Mouse (Mus musculus): ENCODE data around the gene Rpl13. TPM values are rescaled to one million over a fixed set of nuclear protein-coding genes. Genes with fewer than 3 reads are reported as not detected.

Gene Rpl13
- polyA plus RNA-seq, 1 experiment from 2014 or later: 1,349 TPM

DNA sequence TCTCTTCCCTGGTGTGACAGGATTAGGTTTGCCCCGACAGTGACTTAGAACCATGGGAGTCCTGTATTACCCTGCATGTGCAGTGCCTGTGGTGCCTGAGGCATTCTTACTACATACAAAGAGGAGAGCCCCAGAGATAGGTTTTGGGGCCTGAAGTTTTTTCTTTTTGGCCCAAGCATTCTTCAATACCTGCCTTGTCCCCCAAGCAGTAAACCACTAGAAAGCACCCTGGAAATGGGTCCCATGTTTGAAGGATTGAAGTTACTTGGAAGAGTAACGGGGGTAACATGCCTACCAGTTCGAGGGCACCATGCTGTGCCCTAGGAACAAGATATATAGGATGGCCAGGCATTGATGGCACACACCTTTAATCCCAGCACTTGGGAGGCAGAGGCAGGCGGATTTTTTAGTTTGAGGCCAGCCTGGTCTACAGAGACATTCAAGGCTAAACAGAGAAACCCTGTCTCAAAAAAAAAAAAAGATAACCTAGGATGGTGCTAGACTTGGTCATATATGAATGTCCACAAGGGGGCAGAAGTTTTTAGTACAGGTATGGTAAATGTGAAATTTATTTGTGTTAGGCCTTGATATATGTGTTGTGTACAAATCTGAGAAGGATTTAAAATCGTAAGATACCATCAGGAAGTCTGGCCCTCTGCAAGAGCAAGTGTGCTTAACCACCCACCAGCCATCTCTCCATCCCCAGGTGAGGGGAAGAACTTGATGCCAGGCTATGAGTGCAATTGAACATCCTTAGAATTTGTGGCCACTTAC is 3.6 kb downstream of the Rpl13 start:
- no peak for ATAC-seq (ENCODE audit: low FRiP score, low TSS enrichment)

DNA sequence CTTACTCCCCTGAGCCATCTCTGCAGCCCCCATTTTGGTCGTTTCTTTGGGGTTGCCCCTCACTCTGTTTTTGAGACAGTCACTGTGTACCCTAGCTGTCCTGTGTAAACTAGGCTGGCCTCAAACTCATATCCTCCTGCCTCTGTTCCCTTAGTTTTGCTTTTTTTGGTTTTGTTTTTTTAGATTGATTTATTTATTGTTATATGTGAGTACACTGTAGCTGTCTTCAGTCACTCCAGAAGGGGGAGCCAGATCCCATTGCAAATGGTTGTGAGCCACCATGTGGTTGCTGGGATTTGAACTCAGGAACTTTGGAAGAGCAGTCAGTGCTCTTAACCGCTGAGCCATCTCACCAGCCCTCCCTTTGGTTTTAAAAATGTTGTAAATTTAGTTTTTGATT is 4.4 kb downstream of the Rpl13 start:
- peaks cover 16% of the 10 kb centered on the region for H3K4me1 ChIP-seq (ENCODE audit: insufficient read depth, low read length)
- no peak overlapping the region for H3K27ac ChIP-seq (ENCODE audit: low read length)
- H3K27me3 ChIP-seq (ENCODE audit: insufficient read depth, low read length): no peaks in the 10 kb centered on the region
- no peak overlapping the region for H3K4me3 ChIP-seq (ENCODE audit: low read length)
- no peaks in the 10 kb centered on the region for H3K9me3 ChIP-seq (ENCODE audit: low read length)
- no peak overlapping the region for H3K4me2 ChIP-seq (replicated peaks; ENCODE audit: low read depth, low read length)
- 57% methylated on average over 2 of the region's 2 CpGs for WGBS
- peaks cover 28% of the 10 kb centered on the region for H3K36me3 ChIP-seq (ENCODE audit: insufficient read depth, low read length)
- no peak overlapping the region for H3K9ac ChIP-seq (replicated peaks; ENCODE audit: low read length)
- ATAC-seq (ENCODE audit: low FRiP score, low TSS enrichment): no peak

More for the DNA sequence above, 3.6 kb downstream of the Rpl13 start:
- 68% methylated on average over 5 of the region's 5 CpGs for WGBS
- peaks cover 17% of the 10 kb centered on the region for H3K4me1 ChIP-seq (ENCODE audit: insufficient read depth, low read length)
- H3K9ac ChIP-seq (replicated peaks; ENCODE audit: low read length): no peak overlapping the region
- H3K27ac ChIP-seq (ENCODE audit: low read length): no peak overlapping the region
- H3K27me3 ChIP-seq (ENCODE audit: insufficient read depth, low read length): no peaks in the 10 kb centered on the region
- H3K36me3 ChIP-seq (ENCODE audit: insufficient read depth, low read length): peaks cover 28% of the 10 kb centered on the region
- no peak overlapping the region for H3K4me3 ChIP-seq (ENCODE audit: low read length)
- H3K9me3 ChIP-seq (ENCODE audit: low read length): no peaks in the 10 kb centered on the region
- H3K4me2 ChIP-seq (replicated peaks; ENCODE audit: low read depth, low read length): no peak overlapping the region

DNA sequence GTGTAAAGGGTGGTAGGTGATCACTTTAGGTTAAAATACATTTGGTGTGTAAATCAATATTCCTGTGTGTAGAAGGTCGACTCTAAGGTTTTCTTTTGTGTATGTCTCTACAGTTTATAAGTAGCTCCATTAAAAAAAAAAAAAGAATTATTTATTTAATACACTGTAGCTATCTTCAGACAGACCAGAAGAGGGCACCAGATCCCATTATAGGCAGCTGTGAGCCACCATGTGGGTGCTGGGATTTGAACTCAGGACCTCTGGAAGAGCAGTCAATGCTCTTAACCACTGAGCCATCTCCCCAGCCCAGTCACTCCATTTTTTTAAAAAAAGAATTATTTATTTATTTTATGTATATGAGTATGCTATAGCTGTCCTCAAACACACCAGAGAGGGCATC is 5.9 kb downstream of the Rpl13 start:
- no peaks in the 10 kb centered on the region for H3K27me3 ChIP-seq (ENCODE audit: insufficient read depth, low read length)

DNA sequence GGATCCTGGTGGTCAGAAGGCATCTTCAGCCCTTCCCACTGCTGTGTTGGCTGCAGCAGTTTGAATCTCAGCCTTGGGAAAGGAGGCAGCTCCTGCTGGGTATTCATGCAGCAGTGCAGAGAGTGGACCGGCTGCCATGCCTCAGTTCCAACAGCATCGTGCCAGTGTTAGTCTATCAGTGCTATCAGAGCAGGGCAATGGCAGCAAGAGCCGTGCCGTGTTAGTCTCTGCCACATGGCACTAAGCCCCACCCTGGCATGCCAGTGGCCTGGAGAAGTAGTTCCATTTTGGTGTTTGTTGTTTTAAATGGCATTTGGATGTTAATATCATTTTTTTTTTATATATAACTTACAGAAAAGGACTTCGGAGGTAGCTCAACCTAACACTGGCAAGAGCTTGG is 6.8 kb downstream of the Rpl13 start:
- no peak overlapping the region for H3K4me3 ChIP-seq (ENCODE audit: low read length)
- 92% methylated on average over 5 of the region's 5 CpGs for WGBS
- no peaks in the 10 kb centered on the region for H3K9me3 ChIP-seq (ENCODE audit: low read length)
- H3K27ac ChIP-seq (ENCODE audit: low read length): no peak overlapping the region
- H3K4me1 ChIP-seq (ENCODE audit: insufficient read depth, low read length): peaks cover 5% of the 10 kb centered on the region
- H3K9ac ChIP-seq (replicated peaks; ENCODE audit: low read length): no peak overlapping the region
- no peak overlapping the region for H3K4me2 ChIP-seq (replicated peaks; ENCODE audit: low read depth, low read length)
- H3K36me3 ChIP-seq (ENCODE audit: insufficient read depth, low read length): peaks cover 19% of the 10 kb centered on the region
- no peak for ATAC-seq (ENCODE audit: low FRiP score, low TSS enrichment)
- H3K27me3 ChIP-seq (ENCODE audit: insufficient read depth, low read length): no peaks in the 10 kb centered on the region

More for the DNA sequence above, 5.9 kb downstream of the Rpl13 start:
- Histone ChIP-seq H3K9me3 (ENCODE audit: low read length) (no peaks in the 10 kb centered on the region), H3K36me3 (ENCODE audit: insufficient read depth, low read length) (peaks cover 28% of the 10 kb centered on the region), H3K4me1 (ENCODE audit: insufficient read depth, low read length) (peaks cover 12% of the 10 kb centered on the region), H3K4me3 (ENCODE audit: low read length) (no peak overlapping the region), H3K9ac (replicated peaks; ENCODE audit: low read length) (no peak overlapping the region), H3K4me2 (replicated peaks; ENCODE audit: low read depth, low read length) (no peak overlapping the region), H3K27ac (ENCODE audit: low read length) (no peak overlapping the region)
- ATAC-seq (ENCODE audit: low FRiP score, low TSS enrichment): no peak
- WGBS: 68% methylated on average over 1 of the region's 1 CpGs

DNA sequence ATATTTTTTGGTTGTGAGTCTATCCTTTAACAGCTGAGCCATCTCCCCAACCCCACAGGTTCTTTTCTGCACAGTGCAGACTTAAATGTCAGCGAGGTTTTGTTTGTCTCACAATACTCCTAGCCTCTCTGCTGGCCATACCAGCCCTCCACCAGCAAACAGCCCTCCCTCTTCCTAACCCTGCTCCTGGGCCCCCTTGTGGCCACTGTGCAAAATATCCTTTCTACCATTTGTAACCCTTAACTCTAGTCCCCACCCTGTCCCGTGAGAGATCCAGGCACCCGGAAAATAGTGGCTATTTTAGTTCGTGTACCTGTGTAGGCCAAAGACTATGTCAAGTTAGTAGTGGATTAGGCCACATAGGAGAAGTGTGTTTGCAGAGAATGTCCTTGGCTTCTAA is 8.5 kb downstream of the Rpl13 start:
- H3K9me3 ChIP-seq (ENCODE audit: low read length): no peaks in the 10 kb centered on the region
- H3K4me2 ChIP-seq (replicated peaks; ENCODE audit: low read depth, low read length): no peak overlapping the region
- H3K4me3 ChIP-seq (ENCODE audit: low read length): no peak overlapping the region
- peaks cover 1% of the 10 kb centered on the region for H3K27me3 ChIP-seq (ENCODE audit: insufficient read depth, low read length)
- peaks cover 2% of the 10 kb centered on the region for H3K36me3 ChIP-seq (ENCODE audit: insufficient read depth, low read length)
- 14% methylated on average over 4 of the region's 4 CpGs for WGBS
- H3K27ac ChIP-seq (ENCODE audit: low read length): no peak overlapping the region
- no peaks in the 10 kb centered on the region for H3K4me1 ChIP-seq (ENCODE audit: insufficient read depth, low read length)
- ATAC-seq (ENCODE audit: low FRiP score, low TSS enrichment): peak; percentile 55; the same call in 1 of the 2 replicates
- H3K9ac ChIP-seq (replicated peaks; ENCODE audit: low read length): no peak overlapping the region

DNA sequence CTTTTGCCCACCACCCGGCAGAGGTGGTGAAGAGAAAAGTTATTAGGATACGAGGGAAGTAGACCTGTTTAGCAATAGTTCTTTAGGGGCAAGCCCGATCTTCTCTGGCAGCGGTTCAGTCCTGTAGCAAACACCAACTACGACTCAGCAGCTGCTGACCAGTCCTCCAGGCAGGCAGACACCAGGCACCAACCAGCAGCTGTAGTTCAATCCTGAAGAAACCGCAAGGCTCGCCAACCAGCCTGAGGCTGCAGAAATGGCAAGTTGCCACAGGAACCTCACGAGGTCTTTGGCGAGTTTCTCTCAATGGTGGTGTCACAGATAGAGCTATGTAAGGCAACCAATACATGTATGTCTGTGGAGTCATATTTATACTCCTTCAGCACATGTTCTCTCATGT is 10.7 kb downstream of the Rpl13 start:
- Histone ChIP-seq H3K9me3 (ENCODE audit: low read length) (no peaks in the 10 kb centered on the region), H3K27me3 (ENCODE audit: insufficient read depth, low read length) (peaks cover 24% of the 10 kb centered on the region), H3K4me3 (ENCODE audit: low read length) (no peak overlapping the region), H3K27ac (ENCODE audit: low read length) (no peak overlapping the region), H3K4me2 (replicated peaks; ENCODE audit: low read depth, low read length) (no peak overlapping the region), H3K9ac (replicated peaks; ENCODE audit: low read length) (no peak overlapping the region), H3K4me1 (ENCODE audit: insufficient read depth, low read length) (peaks cover 16% of the 10 kb centered on the region), H3K36me3 (ENCODE audit: insufficient read depth, low read length) (no peaks in the 10 kb centered on the region)
- 82% methylated on average over 9 of the region's 9 CpGs for WGBS
- ATAC-seq (ENCODE audit: low FRiP score, low TSS enrichment): no peak

DNA sequence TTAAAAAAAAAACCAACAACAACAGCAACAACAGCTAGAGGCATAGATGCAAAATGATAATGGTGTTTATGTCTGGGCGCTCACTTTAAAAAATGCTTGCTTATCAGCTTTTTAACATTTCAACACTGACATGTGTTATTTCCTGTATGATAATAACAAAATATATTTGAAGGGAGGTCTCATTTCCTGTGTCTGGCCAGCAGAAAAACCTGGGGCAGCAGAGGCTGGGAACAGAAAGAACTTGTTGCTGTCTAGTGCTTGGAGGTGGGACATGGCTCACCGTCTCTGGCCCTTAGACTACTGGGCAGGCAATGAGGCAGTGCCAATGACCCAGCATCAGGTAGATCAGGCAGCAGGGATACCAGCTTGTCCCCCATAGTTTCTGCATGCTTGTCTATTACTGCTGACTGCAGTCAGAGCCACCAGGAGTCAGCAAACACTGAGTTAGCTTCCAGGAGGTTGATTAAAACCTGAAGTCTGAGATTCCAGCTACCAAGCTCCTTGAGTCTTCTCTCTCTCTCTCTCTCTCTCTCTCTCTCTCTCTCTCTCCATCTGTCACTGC is 11.8 kb downstream of the Rpl13 start:
- no peak overlapping the region for H3K9ac ChIP-seq (replicated peaks; ENCODE audit: low read length)
- no peaks in the 10 kb centered on the region for H3K9me3 ChIP-seq (ENCODE audit: low read length)
- H3K27ac ChIP-seq (ENCODE audit: low read length): 0 out of 2 replicates have a peak overlapping the region, but pooled peaks have one; percentile 21
- no peak overlapping the region for H3K4me3 ChIP-seq (ENCODE audit: low read length)
- 41% methylated on average over 2 of the region's 2 CpGs for WGBS
- H3K4me1 ChIP-seq (ENCODE audit: insufficient read depth, low read length): peaks cover 17% of the 10 kb centered on the region
- peaks cover 34% of the 10 kb centered on the region for H3K27me3 ChIP-seq (ENCODE audit: insufficient read depth, low read length)
- H3K36me3 ChIP-seq (ENCODE audit: insufficient read depth, low read length): no peaks in the 10 kb centered on the region
- H3K4me2 ChIP-seq (replicated peaks; ENCODE audit: low read depth, low read length): no peak overlapping the region
- ATAC-seq (ENCODE audit: low FRiP score, low TSS enrichment): no peak

DNA sequence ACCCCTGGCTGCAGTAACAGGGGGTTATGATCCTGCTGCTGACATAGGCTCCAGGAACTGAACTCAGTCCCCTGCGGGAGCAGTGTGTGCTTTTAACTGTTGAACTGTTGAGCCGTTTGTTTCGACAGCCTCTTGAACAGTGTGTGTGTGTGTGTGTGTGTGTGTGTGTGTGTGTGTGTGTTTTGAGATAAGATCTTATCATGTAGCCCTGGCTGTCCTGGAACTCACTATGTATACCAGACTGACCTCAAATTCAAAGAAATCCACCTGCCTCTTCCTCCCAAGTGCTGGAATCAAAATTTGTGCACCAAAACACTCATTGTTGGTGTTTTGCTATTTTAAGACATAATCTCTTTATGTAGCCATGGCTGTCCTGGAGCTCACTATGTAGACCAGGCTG is 12.5 kb downstream of the Rpl13 start:
- Histone ChIP-seq H3K4me2 (replicated peaks; ENCODE audit: low read depth, low read length) (no peak overlapping the region), H3K4me1 (ENCODE audit: insufficient read depth, low read length) (peaks cover 17% of the 10 kb centered on the region), H3K9me3 (ENCODE audit: low read length) (no peaks in the 10 kb centered on the region), H3K9ac (replicated peaks; ENCODE audit: low read length) (no peak overlapping the region), H3K27me3 (ENCODE audit: insufficient read depth, low read length) (peaks cover 38% of the 10 kb centered on the region), H3K27ac (ENCODE audit: low read length) (no peak overlapping the region), H3K4me3 (ENCODE audit: low read length) (no peak overlapping the region), H3K36me3 (ENCODE audit: insufficient read depth, low read length) (no peaks in the 10 kb centered on the region)
- ATAC-seq (ENCODE audit: low FRiP score, low TSS enrichment): no peak
- WGBS: 38% methylated on average over 3 of the region's 3 CpGs

DNA sequence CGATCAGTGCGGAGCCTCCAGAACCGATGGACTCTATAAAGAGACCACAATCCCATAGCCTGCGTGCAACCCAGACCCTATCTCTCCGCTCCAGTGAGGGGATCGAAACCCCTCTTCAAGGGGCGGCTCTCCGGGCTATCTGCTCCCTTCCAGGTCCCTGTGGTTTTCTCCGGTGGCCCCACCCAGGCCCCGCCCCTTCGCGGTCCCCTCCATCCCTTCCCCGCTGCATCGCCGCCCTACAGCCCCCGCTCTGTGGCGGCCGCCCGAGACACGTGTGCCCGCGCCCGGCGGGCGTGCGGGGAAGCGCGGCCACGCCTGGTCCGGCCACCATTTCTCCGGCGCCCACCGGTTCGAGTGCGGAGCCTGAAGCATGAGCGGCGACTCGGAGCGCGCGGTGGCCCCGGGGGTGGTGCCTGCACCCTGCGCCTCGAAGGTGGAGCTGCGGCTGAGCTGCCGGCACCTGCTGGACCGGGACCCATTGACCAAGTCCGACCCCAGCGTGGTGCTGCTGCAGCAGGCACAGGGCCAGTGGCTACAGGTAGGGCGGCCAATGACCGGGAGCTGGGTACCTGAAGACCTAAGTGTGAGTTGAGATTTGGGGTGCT is 15.1 kb downstream of the Rpl13 start, which contains the start of gene Cpne7:
Cpne7 (plus strand) TSS at position 248 of the 605 bp plus-strand sequence.
- H3K4me2 ChIP-seq (replicated peaks; ENCODE audit: low read depth, low read length): peak within 1 kb of the TSS; percentile 71
- no peak within 1 kb of the TSS for H3K27ac ChIP-seq (ENCODE audit: low read length)
- no peaks in the 10 kb centered on the region for H3K9me3 ChIP-seq (ENCODE audit: low read length)
- H3K4me3 ChIP-seq (ENCODE audit: low read length): peak within 1 kb of the TSS; percentile 45
- peak; percentile 32; the same call in 1 of the 2 replicates for ATAC-seq (ENCODE audit: low FRiP score, low TSS enrichment)
- WGBS: 1% methylated on average over 51 of the region's 51 CpGs
- H3K27me3 ChIP-seq (ENCODE audit: insufficient read depth, low read length): peaks cover 40% of the 10 kb centered on the region
- H3K36me3 ChIP-seq (ENCODE audit: insufficient read depth, low read length): no peaks in the 10 kb centered on the region
- H3K9ac ChIP-seq (replicated peaks; ENCODE audit: low read length): peak within 1 kb of the TSS; percentile 48
- peaks cover 17% of the 10 kb centered on the region for H3K4me1 ChIP-seq (ENCODE audit: insufficient read depth, low read length)

DNA sequence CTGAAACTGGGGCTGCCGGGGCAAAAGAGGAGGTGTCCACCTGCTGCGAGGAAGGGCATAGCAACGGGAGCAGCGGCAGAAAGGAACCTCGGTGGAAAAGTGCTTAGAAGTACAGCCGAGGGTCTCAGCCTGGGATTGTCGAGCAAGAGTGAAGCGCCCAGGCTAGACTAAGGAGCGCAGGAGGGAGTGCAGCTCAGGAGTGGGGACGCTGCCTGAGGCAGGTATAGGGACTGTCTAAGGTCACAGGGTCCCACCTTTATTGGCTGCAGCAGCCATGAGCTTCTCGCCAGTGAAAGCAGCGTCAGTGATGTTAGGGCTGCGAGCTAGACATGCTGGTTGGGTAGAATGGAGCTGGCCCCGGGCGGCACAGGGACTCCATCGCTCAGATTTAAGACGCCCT is 15.6 kb downstream of the Rpl13 start:
- Histone ChIP-seq H3K9ac (replicated peaks; ENCODE audit: low read length) (peak overlapping the region; percentile 48), H3K4me2 (replicated peaks; ENCODE audit: low read depth, low read length) (peak overlapping the region; percentile 71), H3K27me3 (ENCODE audit: insufficient read depth, low read length) (peaks cover 40% of the 10 kb centered on the region), H3K36me3 (ENCODE audit: insufficient read depth, low read length) (no peaks in the 10 kb centered on the region), H3K4me3 (ENCODE audit: low read length) (peak overlapping the region; percentile 45), H3K4me1 (ENCODE audit: insufficient read depth, low read length) (peaks cover 17% of the 10 kb centered on the region), H3K27ac (ENCODE audit: low read length) (no peak overlapping the region), H3K9me3 (ENCODE audit: low read length) (no peaks in the 10 kb centered on the region)
- ATAC-seq (ENCODE audit: low FRiP score, low TSS enrichment): no peak
- WGBS: 4% methylated on average over 17 of the region's 17 CpGs
